Mouse (Mus musculus) megakaryocyte, adult 5-6 weeks (primary cell): Measurements from ENCODE around the gene Rab30. TPM values are rescaled to one million over a fixed set of nuclear protein-coding genes. Genes with fewer than 3 reads are reported as not detected.

Experiments
- ATAC-seq: 2 replicates; pipeline ENCODE4 v1.8.0; 2016; ENCODE audit warnings: mild to moderate bottlenecking, inconsistent platforms; ENCODE audit not compliant: poor library complexity, severe bottlenecking
- total RNA-seq, 2 experiments: library from RNA; stranded (forward) in 1 of 2; stranded (reverse) in 1 of 2; fragments of 153-499, 151-499 nt in 1 of 2; fragments of 221-1000, 200-1000 nt in 1 of 2; gene quantifications; 2 replicates each; pipeline versions ENCODE4 v1.2.3 to v1.2.4; 2015 to 2017

The Rab30 gene
- total RNA-seq, 2 experiments from 2014 or later = 0.02 to 0.11 TPM

DNA sequence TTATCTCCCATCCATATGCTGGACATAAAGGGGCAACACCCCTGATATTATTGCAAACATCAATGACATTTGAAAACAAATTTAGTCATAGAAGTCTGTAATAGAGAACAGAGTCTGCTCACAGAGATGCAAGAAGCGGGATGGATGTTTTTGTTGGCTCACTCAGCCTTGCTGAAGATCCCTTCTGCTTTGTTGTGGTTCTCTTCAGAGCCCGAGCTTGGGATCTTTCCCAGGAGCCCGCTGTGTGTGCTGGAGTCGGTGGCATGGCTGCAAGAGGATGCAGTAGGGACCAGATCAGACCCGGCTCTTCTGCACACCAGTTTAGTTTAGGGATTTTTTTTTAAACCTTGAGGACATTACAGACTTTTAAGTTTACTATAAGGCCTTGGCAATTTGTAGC, 54.3 kb downstream of the Rab30 start:
- no peak for ATAC-seq

DNA sequence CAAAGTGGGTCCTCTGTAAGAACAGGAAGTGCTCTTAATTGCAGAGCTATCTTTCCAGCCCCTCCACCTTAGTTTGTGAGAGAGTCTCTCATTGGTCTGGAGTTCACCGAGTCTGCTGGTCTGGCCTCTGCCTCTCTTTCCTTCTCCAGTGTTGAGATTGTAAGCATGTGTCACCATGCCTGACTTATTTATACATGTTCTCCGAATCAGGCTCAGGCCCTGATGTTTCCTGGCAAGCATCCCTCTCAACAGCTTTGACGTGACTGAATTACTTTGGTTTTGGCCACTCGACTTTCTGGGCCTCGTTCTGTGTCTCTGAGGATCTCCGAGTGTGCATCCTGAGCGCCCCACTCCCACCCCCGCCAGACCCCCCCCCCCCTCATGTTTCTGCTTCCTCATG, 55.4 kb downstream of the Rab30 start:
- no peak for ATAC-seq

- ATAC-seq = no peak
Observed at GRCm38 (mm10) chr7:92799665-92800595, 58.5 kb downstream of the Rab30 start.

- no peak for ATAC-seq
Observed at GRCm38 (mm10) chr7:92802158-92802557, 60.8 kb downstream of the Rab30 start.

DNA sequence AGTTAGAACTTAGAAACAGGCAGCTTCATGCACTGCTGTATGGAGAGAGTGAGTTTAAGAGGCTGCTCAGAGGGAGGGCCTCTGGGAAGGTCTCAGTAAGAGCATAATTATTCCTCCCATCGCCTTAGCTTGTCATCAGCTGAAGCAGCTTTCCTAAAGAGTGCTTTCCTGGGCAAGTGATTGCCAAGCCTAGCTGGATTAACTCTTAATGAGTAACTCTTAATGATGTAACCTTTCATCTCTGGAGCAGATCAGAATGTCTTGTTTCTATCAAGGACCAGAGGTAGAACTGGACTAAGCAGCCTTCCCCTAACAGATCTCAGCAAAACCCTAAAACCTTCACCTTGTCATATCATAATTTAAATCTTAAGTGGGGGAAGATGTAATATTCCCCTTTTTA, 61.8 kb downstream of the Rab30 start:
- no peak for ATAC-seq

GRCm38 (mm10) chr7:92804919-92805668, 63.7 kb downstream of the Rab30 start:
- no peak for ATAC-seq

DNA sequence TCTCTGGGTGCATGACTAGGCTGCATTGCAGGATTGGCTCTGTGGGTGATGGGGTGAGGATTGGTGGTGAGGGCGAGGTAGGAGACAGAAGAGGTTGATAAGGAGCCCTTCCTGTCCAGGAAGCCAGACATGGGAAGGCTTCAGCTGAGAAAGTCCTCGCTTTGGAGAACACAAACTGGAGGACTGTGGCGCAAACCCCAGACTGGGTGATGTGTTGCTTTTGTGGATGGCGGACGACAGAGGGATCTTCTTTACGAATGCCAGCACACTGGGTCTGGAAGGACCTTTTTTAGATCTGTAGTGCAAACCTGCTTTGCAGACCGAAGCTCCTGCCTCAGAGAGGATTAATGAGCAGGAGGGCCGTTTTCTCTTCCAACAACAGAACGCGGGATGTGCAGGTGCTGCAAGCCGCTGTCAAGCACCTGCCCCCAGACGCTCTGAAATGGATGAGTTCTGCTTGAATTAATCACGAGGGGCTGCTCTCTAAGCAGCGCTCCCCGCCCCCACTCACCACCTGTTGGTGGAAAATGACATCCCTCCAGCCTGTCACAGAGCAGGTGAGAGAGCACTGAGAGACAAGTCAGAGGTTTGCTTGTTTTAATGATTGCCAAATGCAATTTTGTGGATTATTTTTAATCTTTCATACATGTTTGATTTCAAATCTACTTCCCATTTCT, 65.2 kb downstream of the Rab30 start:
- no peak for ATAC-seq

DNA sequence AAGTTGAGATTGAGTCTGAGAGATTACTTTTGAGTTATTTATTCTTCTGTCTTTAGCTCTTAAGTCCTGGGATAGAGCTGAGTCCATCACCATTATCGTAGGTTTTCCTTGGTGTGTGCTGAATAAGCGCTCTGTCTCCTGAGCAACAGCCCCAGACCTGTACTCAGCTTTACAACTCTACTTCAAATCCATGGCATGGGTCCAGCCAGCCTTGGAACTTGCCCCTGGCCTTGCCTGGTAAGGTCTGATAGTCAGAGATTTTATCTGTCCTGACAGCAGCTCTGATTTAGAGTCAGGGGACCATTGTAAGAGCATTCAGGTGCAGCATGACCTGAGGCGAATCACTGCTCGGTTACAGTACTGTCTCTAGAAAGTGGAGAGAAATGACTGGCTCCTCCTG, 66.1 kb downstream of the Rab30 start:
- no peak for ATAC-seq

GRCm38 (mm10) chr7:92811667-92812279, 70.4 kb downstream of the Rab30 start:
- ATAC-seq = peak; percentile 71

GRCm38 (mm10) chr7:92817242-92817641, 75.8 kb downstream of the Rab30 start:
- ATAC-seq = peak; percentile 52; the same call in 1 of the 2 replicates

- ATAC-seq = no peak
Observed at GRCm38 (mm10) chr7:92817886-92818285, 76.5 kb downstream of the Rab30 start.

DNA sequence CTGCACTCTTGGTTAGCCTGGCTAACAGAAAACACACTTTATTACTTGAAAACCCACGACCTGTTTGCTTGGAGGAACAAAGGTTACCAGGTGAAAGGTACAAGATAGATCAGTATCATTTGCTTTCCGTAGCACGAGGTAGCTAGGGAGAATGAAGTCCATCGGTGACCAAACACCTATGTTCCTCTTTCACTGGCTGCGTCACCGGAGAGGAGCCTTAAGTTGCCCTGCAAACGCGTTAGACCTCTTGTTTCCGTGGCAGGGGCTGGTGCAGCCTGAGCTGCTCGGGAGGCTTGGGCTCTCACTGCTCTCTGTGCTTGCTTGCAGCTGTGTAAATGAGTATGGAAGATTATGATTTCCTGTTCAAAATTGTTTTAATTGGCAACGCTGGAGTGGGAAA, 78.3 kb downstream of the Rab30 start:
- no peak for ATAC-seq

GRCm38 (mm10) chr7:92820410-92820809, 79.0 kb downstream of the Rab30 start:
- no peak for ATAC-seq

- ATAC-seq = no peak
Observed at GRCm38 (mm10) chr7:92820941-92821465, 79.6 kb downstream of the Rab30 start.

DNA sequence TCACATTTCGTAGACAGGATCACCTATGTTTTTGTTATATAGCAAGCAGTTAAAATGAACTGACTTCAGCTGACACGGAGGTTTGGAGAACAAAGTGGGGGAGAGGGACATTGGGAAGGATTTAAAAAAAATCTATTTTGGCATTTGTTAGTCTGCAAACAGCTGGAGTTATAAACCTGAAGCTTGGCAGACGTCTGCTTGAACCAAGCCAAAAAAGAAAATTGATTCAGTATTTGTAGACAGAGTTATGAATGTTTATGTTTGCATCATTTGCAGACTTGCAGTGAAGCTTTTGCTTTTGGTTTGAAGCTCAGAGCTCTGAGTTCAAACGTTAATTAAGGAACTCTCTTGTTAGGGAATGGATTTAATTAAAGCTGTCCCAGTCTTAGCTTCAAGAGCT, 80.5 kb downstream of the Rab30 start:
- no peak for ATAC-seq

DNA sequence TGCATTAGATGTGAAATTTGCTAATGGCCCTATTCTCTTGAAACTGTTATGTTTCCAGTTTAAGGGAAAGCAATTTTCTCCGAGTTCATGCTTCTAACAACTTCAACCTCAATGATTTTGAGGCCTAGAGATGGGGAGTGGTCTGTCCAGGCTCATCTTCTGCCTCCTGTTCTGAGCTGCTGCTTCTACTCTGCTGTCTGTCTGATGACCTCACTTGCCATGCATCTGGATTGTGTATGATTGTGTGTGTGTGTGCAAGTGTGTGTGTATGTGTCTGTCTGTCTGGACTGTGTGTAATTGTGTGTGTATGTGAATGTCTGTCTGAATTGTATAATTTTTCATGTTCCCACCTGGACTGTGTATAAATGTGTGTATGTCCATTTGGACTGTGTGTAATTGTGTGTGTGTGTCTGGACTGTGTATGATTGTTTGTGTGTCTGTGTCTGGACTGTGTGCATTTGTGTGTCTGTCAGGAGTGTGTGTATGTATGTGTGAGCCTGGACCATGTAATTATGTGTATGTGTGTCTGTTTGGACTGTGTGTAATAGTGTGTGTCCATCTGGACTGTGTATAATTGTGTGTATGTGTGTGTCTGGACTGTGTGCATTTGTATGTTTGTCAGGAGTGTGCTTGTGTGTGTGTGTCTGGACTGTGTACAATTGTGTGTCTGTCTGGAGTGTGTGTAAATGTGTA, 81.2 kb downstream of the Rab30 start:
- ATAC-seq = no peak

DNA sequence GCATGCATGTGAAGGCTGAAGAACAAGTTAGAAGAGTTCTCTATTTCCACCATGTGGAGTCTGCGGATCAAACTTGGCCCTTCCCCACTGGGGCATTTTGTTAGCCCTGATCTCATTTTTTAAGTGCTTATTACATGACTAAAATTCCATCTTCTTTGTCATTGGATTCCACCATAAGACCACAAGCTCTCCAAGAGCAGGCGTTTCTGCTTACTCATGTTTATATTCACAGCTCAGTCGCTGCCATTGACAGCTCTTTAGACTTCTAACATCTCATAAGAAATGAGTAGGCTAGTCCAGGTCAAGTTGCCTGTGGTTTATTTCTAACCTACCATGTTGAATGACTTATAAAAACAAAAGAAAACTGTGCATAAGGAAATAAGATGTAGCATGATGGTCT, 84.8 kb downstream of the Rab30 start:
- no peak for ATAC-seq

- no peak for ATAC-seq
Observed at GRCm38 (mm10) chr7:92827981-92828380, 86.6 kb downstream of the Rab30 start.

GRCm38 (mm10) chr7:92832395-92832794, 91.0 kb downstream of the Rab30 start:
- ATAC-seq = peak; percentile 76

GRCm38 (mm10) chr7:92834391-92834790, 93.0 kb downstream of the Rab30 start:
- ATAC-seq = no peak
